Comparison of ENCODE assay signal across 15 mouse cellular contexts in the genomic region with DNA sequence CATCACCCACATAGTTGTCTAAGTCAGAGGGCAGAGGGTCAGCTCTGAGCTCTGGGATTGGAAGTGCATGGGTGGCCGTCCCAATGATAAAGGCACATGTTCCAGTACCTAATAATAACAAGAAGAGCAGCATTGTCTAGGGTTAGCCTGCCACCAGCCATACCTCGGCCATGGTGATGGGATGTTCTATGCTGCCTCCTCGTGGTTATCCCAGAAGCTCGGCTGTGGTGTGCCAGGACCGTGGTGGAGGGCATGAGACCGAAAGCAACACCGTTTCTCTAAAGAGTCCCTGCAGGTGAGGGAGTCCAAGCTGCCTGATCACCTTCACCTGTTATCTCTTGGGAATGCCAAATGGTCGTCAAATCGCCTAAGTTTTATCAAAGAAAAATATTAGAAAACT.
"Had no signal": no experiment of that assay in that cellular context is flagged by ENCODE, and none has a peak within 500 bp of the region (broad histone marks: within the 10 kb centered on the region; RNA-seq: fewer than 3 reads in every experiment).

No protein-coding gene starts in this region.

- H3K4me3 ChIP-seq: limb, embryonic 13.5 days; megakaryocyte, embryonic 14.5 days; midbrain, embryonic 12.5 days; neural tube, embryonic 15.5 days had no signal

- H3K4me2 ChIP-seq: limb, embryonic 13.5 days; midbrain, embryonic 12.5 days; neural tube, embryonic 15.5 days had no signal

- H3K9me3 ChIP-seq: limb, embryonic 13.5 days; midbrain, embryonic 12.5 days; neural tube, embryonic 15.5 days had no signal

- H3K27ac ChIP-seq: limb, embryonic 13.5 days; liver, embryonic 14.5 days; midbrain, embryonic 12.5 days; neural tube, embryonic 15.5 days had no signal

- DNase-seq: kidney, adult 11 months; kidney, adult 9 months; kidney, postnatal 10 days; left cerebral cortex, postnatal 4 days; lung, adult 18-20 months; lung, postnatal 4 days; right cerebral cortex, adult 18-20 months; right cerebral cortex, postnatal 4 days; spleen, adult 18-20 months; thymus, postnatal 36 days had no signal

- H3K36me3 ChIP-seq: midbrain, embryonic 12.5 days; neural tube, embryonic 15.5 days had no signal

- H3K4me1 ChIP-seq: midbrain, embryonic 12.5 days had no signal

- H3K27me3 ChIP-seq: limb, embryonic 13.5 days; neural tube, embryonic 15.5 days had no signal

- H3K9ac ChIP-seq: limb, embryonic 13.5 days; liver, embryonic 14.5 days; midbrain, embryonic 12.5 days; neural tube, embryonic 15.5 days had no signal
